Mouse (Mus musculus): ENCODE measurements around the gene Zfp553. TPM values are rescaled to one million over a fixed set of nuclear protein-coding genes. Genes with fewer than 3 reads are reported as not detected.
"Not testable (repeated sequence)": the region's sequence is repeated elsewhere in the genome, so short reads cannot be mapped to it uniquely, and the experiment has no call there.

Zfp553 gene
- polyA plus RNA-seq, 1 experiment from 2014 or later: 48.7 TPM

DNA sequence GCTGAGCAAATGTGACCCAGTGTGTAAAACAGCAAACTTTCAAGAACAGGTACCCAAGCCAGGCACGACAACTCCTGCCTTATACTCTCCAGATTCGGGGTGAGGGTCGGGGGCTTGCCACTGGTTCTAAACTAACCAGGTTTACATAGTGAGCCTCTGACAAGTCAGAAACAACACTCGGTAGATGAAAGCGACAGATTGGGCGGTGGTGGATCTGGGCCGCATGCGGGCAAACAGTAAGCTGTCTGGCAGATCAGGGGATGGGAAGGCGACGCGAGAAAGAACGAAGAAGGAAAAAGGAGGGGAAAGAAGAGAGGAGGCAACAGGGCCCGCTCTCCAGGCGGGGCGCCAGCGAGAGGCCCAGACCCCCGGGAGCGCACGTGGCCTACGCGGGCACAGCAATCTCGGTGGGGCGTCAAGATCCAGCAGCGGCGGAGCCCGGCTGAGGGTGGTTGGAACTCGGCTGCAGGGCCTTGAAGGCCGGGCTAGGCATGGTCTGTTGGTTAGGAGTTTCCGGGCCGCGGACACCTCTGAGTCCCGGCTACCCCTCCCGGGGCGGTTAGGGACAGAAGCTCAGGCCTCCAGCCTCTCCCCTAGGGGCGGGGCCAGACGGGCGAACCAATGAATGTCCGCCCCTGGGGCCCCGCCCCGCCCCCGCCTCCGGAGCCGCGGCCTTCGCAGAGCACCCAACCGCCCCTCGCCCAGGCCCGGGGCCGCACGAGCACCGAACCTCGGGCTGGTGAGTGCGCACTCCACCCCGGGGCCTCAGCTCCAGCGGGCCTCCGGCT, 11.2 kb downstream of the Zfp553 start, which contains the start of gene Zfp771:
Gene Zfp771, plus strand, starts transcription at position 405 of the 788 bp plus-strand sequence.
- H3K36me3 ChIP-seq (ENCODE audit: control insufficient read depth, insufficient read depth, low read length): 0 out of 2 replicates have a peak, but pooled peaks cover 2% of the 10 kb centered on the region
- peak; percentile 95 for ATAC-seq

GRCm38 (mm10) chr7:127244658-127245510, 12.0 kb downstream of the Zfp553 start:
- H3K36me3 ChIP-seq (ENCODE audit: control insufficient read depth, insufficient read depth, low read length): no peaks in the 10 kb centered on the region
- peak; percentile 63; the same call in 1 of the 2 replicates for ATAC-seq
- H3K9ac ChIP-seq (ENCODE audit: low read depth, low read length): peak overlapping the region; percentile 95
- peak overlapping the region; percentile 82 for H3K27ac ChIP-seq (ENCODE audit: low read length)
- no peaks in the 10 kb centered on the region for H3K9me3 ChIP-seq (replicated peaks; ENCODE audit: control insufficient read depth, low read length, poor library complexity, severe bottlenecking)
- H3K27me3 ChIP-seq (ENCODE audit: control insufficient read depth, insufficient read depth, low read depth, low read length): no peaks in the 10 kb centered on the region
- peak overlapping the region; percentile 74 for H3K4me3 ChIP-seq (ENCODE audit: low read depth, low read length)
- H3K4me1 ChIP-seq (ENCODE audit: control insufficient read depth, insufficient read depth, low read length): peaks cover 22% of the 10 kb centered on the region
- peak overlapping the region; percentile 88 for H3K4me2 ChIP-seq (ENCODE audit: low read length)
- WGBS: 14% methylated on average over 24 of the region's 33 CpGs

More for the DNA sequence above, 11.2 kb downstream of the Zfp553 start, which contains the start of gene Zfp771:
- Histone ChIP-seq H3K9me3 (replicated peaks; ENCODE audit: control insufficient read depth, low read length, poor library complexity, severe bottlenecking) (no peaks in the 10 kb centered on the region), H3K4me2 (ENCODE audit: low read length) (peak within 1 kb of the TSS; percentile 88), H3K4me3 (ENCODE audit: low read depth, low read length) (peak within 1 kb of the TSS; percentile 74), H3K4me1 (ENCODE audit: control insufficient read depth, insufficient read depth, low read length) (peaks cover 22% of the 10 kb centered on the region), H3K27ac (ENCODE audit: low read length) (peak within 1 kb of the TSS; percentile 82), H3K9ac (ENCODE audit: low read depth, low read length) (peak within 1 kb of the TSS; percentile 95), H3K27me3 (ENCODE audit: control insufficient read depth, insufficient read depth, low read depth, low read length) (no peaks in the 10 kb centered on the region)
- 2% methylated on average over 51 of the region's 56 CpGs for WGBS

GRCm38 (mm10) chr7:127250511-127250910, 17.6 kb downstream of the Zfp553 start:
- not testable (repeated sequence) for H3K4me3 ChIP-seq (ENCODE audit: low read depth, low read length); ATAC-seq; H3K9me3 ChIP-seq (replicated peaks; ENCODE audit: control insufficient read depth, low read length, poor library complexity, severe bottlenecking); H3K4me2 ChIP-seq (ENCODE audit: low read length); H3K27me3 ChIP-seq (ENCODE audit: control insufficient read depth, insufficient read depth, low read depth, low read length); H3K36me3 ChIP-seq (ENCODE audit: control insufficient read depth, insufficient read depth, low read length); H3K9ac ChIP-seq (ENCODE audit: low read depth, low read length); H3K27ac ChIP-seq (ENCODE audit: low read length)
- H3K4me1 ChIP-seq (ENCODE audit: control insufficient read depth, insufficient read depth, low read length): peaks cover 25% of the 10 kb centered on the region
- WGBS: 89% methylated on average over 8 of the region's 8 CpGs

DNA sequence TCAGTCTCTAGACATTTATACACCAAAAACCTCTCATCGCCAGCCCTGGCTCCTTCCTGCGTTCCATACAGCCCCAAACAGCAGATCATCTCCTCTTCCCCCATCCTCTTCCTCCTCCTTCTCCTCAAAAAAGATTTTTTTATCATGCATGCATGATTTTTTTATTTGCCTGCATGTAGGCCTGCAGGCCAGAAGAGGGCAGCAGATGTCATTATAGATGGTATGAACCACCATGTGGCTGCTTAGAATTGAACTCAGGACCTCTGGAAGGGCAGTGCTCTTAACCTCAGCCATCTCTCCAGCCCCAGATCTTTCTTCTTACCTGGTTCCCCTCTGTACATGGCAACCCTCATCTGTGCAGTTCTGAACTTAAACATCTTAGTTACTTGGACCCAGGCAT, 19.6 kb downstream of the Zfp553 start:
- Histone ChIP-seq H3K27me3 (ENCODE audit: control insufficient read depth, insufficient read depth, low read depth, low read length) (no peaks in the 10 kb centered on the region), H3K9me3 (replicated peaks; ENCODE audit: control insufficient read depth, low read length, poor library complexity, severe bottlenecking) (no peaks in the 10 kb centered on the region), H3K36me3 (ENCODE audit: control insufficient read depth, insufficient read depth, low read length) (no peaks in the 10 kb centered on the region), H3K4me1 (ENCODE audit: control insufficient read depth, insufficient read depth, low read length) (peaks cover 13% of the 10 kb centered on the region; the same call in 1 of the 2 replicates), H3K27ac (ENCODE audit: low read length) (no peak overlapping the region), H3K9ac (ENCODE audit: low read depth, low read length) (no peak overlapping the region), H3K4me3 (ENCODE audit: low read depth, low read length) (no peak overlapping the region), H3K4me2 (ENCODE audit: low read length) (no peak overlapping the region)
- WGBS: 87% methylated on average over 2 of the region's 2 CpGs
- ATAC-seq: no peak

DNA sequence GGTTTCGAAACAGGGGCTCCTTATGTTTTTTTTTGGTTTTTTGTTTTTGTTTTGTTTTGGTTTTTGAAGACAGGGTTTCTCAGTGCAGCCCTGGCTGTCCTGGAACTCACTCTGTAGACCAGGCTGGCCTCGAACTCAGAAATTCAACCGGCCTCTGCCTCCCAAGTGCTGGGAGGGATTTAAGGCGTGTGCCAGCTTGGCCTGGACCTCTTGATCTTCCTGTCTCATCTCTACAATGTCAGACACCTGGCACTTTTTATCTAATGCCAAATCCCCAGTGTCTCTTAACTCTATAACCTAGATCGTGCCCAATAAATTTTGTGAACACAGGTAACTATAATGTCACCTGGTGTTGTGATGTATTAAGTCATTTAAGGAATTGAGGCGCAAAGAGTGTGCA, 20.5 kb downstream of the Zfp553 start:
- WGBS: 86% methylated on average over 6 of the region's 6 CpGs
- Histone ChIP-seq H3K4me2 (ENCODE audit: low read length) (peak overlapping the region; percentile 88), H3K4me3 (ENCODE audit: low read depth, low read length) (peak overlapping the region; percentile 64), H3K27me3 (ENCODE audit: control insufficient read depth, insufficient read depth, low read depth, low read length) (no peaks in the 10 kb centered on the region), H3K9ac (ENCODE audit: low read depth, low read length) (peak overlapping the region; percentile 79), H3K36me3 (ENCODE audit: control insufficient read depth, insufficient read depth, low read length) (no peaks in the 10 kb centered on the region), H3K9me3 (replicated peaks; ENCODE audit: control insufficient read depth, low read length, poor library complexity, severe bottlenecking) (no peaks in the 10 kb centered on the region), H3K27ac (ENCODE audit: low read length) (peak overlapping the region; percentile 95), H3K4me1 (ENCODE audit: control insufficient read depth, insufficient read depth, low read length) (peaks cover 13% of the 10 kb centered on the region; the same call in 1 of the 2 replicates)
- ATAC-seq: no peak

DNA sequence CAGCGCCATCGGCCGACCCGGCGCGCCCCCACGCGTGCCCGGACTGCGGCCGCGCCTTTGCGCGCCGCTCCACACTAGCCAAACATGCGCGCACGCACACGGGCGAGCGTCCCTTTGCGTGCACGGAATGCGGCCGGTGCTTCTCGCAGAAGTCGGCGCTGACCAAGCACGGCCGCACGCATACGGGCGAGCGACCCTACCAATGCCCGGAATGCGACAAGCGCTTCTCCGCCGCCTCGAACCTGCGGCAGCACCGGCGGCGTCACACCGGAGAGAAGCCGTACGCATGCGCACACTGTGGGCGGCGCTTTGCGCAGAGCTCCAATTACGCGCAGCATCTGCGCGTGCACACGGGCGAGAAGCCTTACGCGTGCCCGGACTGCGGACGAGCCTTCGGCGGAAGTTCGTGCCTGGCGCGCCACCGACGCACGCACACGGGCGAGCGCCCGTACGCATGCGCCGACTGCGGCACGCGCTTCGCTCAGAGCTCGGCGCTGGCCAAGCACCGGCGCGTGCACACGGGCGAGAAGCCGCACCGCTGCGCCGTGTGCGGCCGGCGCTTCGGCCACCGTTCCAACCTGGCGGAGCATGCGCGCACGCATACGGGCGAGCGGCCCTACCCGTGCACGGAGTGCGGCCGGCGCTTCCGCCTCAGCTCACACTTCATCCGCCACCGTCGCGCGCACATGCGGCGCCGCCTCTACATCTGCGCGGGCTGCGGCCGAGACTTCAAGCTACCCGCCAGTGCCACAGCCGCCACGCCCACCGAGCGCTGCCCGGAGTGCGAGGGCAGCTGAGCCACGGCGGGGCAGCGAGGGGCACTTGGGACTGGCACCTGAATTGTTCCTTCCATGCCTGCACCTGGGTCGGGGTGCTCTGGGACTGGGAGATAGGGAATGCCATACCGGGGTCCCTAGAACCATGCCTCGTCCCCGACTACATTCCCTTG, 21.2 kb downstream of the Zfp553 start:
- H3K9me3 ChIP-seq (replicated peaks; ENCODE audit: control insufficient read depth, low read length, poor library complexity, severe bottlenecking): no peaks in the 10 kb centered on the region
- ATAC-seq: peak; percentile 97
- peak overlapping the region; percentile 64 for H3K4me3 ChIP-seq (ENCODE audit: low read depth, low read length)
- H3K27me3 ChIP-seq (ENCODE audit: control insufficient read depth, insufficient read depth, low read depth, low read length): no peaks in the 10 kb centered on the region
- peak overlapping the region; percentile 95 for H3K27ac ChIP-seq (ENCODE audit: low read length)
- H3K4me2 ChIP-seq (ENCODE audit: low read length): peak overlapping the region; percentile 88
- under 1% methylated on average over 127 of the region's 136 CpGs for WGBS
- peak overlapping the region; percentile 79 for H3K9ac ChIP-seq (ENCODE audit: low read depth, low read length)
- no peaks in the 10 kb centered on the region for H3K36me3 ChIP-seq (ENCODE audit: control insufficient read depth, insufficient read depth, low read length)
- H3K4me1 ChIP-seq (ENCODE audit: control insufficient read depth, insufficient read depth, low read length): peaks cover 15% of the 10 kb centered on the region

DNA sequence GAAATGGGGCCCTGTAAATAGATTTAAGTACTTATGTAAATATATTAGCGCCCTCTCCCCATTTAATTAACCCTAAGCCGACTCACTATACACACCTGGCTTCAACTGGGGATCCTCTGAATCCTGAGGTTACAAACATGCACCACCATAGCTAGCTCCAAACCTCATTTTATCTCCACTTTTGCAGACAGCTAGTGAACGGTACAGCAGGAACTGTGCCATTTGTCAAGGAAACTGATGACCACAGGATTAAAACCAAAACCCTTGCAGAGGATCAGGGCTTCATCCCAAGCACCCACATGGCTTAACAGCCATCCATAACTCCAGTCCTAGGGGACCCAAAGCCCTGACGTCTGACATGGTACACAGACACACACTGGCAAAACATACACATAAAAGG, 22.1 kb downstream of the Zfp553 start:
- ATAC-seq: no peak
- no peaks in the 10 kb centered on the region for H3K27me3 ChIP-seq (ENCODE audit: control insufficient read depth, insufficient read depth, low read depth, low read length)
- H3K9me3 ChIP-seq (replicated peaks; ENCODE audit: control insufficient read depth, low read length, poor library complexity, severe bottlenecking): no peaks in the 10 kb centered on the region
- H3K4me1 ChIP-seq (ENCODE audit: control insufficient read depth, insufficient read depth, low read length): peaks cover 20% of the 10 kb centered on the region
- peak overlapping the region; percentile 95 for H3K27ac ChIP-seq (ENCODE audit: low read length)
- H3K9ac ChIP-seq (ENCODE audit: low read depth, low read length): peak overlapping the region; percentile 79
- no peaks in the 10 kb centered on the region for H3K36me3 ChIP-seq (ENCODE audit: control insufficient read depth, insufficient read depth, low read length)
- peak overlapping the region; percentile 88 for H3K4me2 ChIP-seq (ENCODE audit: low read length)
- WGBS: 28% methylated on average over 4 of the region's 4 CpGs
- H3K4me3 ChIP-seq (ENCODE audit: low read depth, low read length): peak overlapping the region; percentile 64

DNA sequence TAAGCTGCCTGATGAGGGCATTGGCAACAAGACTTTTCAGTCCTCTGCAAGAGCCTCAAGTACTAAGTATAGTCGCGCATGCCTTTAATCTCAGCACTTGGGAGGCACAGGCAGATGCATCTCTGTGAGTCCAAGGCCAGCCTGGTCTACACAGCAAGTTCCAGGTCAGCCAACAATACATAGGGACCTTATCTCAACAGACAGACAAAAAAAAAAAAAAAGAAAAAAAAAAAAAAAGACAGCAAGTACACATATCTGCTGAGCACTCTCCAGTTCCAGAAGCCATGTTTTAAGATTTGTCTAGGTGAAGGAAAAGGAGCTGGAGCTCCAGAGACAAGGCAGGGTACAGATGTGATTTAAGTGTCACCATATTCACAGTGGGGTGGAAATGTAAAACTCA, 23.1 kb downstream of the Zfp553 start:
- WGBS: 95% methylated on average over 2 of the region's 2 CpGs

More for the DNA sequence above, 23.1 kb downstream of the Zfp553 start:
- H3K9ac ChIP-seq (ENCODE audit: low read depth, low read length): no peak overlapping the region
- H3K36me3 ChIP-seq (ENCODE audit: control insufficient read depth, insufficient read depth, low read length): no peaks in the 10 kb centered on the region
- H3K4me2 ChIP-seq (ENCODE audit: low read length): no peak overlapping the region
- H3K4me3 ChIP-seq (ENCODE audit: low read depth, low read length): no peak overlapping the region
- no peaks in the 10 kb centered on the region for H3K27me3 ChIP-seq (ENCODE audit: control insufficient read depth, insufficient read depth, low read depth, low read length)
- H3K27ac ChIP-seq (ENCODE audit: low read length): no peak overlapping the region
- no peak for ATAC-seq
- no peaks in the 10 kb centered on the region for H3K9me3 ChIP-seq (replicated peaks; ENCODE audit: control insufficient read depth, low read length, poor library complexity, severe bottlenecking)
- peaks cover 20% of the 10 kb centered on the region for H3K4me1 ChIP-seq (ENCODE audit: control insufficient read depth, insufficient read depth, low read length)

All from midbrain, embryonic 16.5 days (tissue).